Mouse (Mus musculus) thymus, postnatal 4 days (tissue): Measurements from ENCODE around the gene Wfdc12.

Source experiments
- DNase-seq: peaks from one replicate; pipeline ENCODE4 v3.0.0; 2021

The Wfdc12 gene

GRCm38 (mm10) chr2:164175850-164176249, 14.6 kb downstream of the Wfdc12 start:
- DNase-seq: no peak

GRCm38 (mm10) chr2:164174649-164175395, 15.6 kb downstream of the Wfdc12 start:
- no peak for DNase-seq

GRCm38 (mm10) chr2:164173394-164173793, 17.0 kb downstream of the Wfdc12 start:
- DNase-seq: no peak

GRCm38 (mm10) chr2:164170902-164171301, 19.5 kb downstream of the Wfdc12 start, which contains the start of gene Kcns1:
Gene Kcns1 (minus strand): TSS chr2:164171113.
- peak; percentile 26 for DNase-seq

- no peak for DNase-seq
Observed at GRCm38 (mm10) chr2:164170326-164170725, 20.1 kb downstream of the Wfdc12 start.

GRCm38 (mm10) chr2:164168571-164168946, 21.8 kb downstream of the Wfdc12 start:
- DNase-seq: peak; percentile 54

- peak; percentile 25 for DNase-seq
Observed at GRCm38 (mm10) chr2:164167752-164168570, 22.4 kb downstream of the Wfdc12 start.

GRCm38 (mm10) chr2:164164941-164165340, 25.5 kb downstream of the Wfdc12 start:
- no peak for DNase-seq

- DNase-seq: no peak
Observed at GRCm38 (mm10) chr2:164161515-164162055, 28.8 kb downstream of the Wfdc12 start.

GRCm38 (mm10) chr2:164158838-164159237, 31.6 kb downstream of the Wfdc12 start:
- no peak for DNase-seq

GRCm38 (mm10) chr2:164156158-164156557, 34.2 kb downstream of the Wfdc12 start:
- no peak for DNase-seq

GRCm38 (mm10) chr2:164154007-164154406, 36.4 kb downstream of the Wfdc12 start:
- no peak for DNase-seq

- no peak for DNase-seq
Observed at GRCm38 (mm10) chr2:164152341-164152740, 38.1 kb downstream of the Wfdc12 start.

GRCm38 (mm10) chr2:164150086-164150760, 40.2 kb downstream of the Wfdc12 start:
- DNase-seq: no peak

GRCm38 (mm10) chr2:164146556-164146955, 43.9 kb downstream of the Wfdc12 start:
- no peak for DNase-seq

GRCm38 (mm10) chr2:164144541-164144940, 45.9 kb downstream of the Wfdc12 start:
- no peak for DNase-seq

- DNase-seq: no peak
Observed at GRCm38 (mm10) chr2:164144025-164144424, 46.4 kb downstream of the Wfdc12 start.

GRCm38 (mm10) chr2:164142021-164142420, 48.4 kb downstream of the Wfdc12 start:
- DNase-seq: no peak
